Mouse (Mus musculus): ENCODE data around the gene Alpl. TPM values are rescaled to one million over a fixed set of nuclear protein-coding genes. Genes with fewer than 3 reads are reported as not detected.

Alpl gene
- polyA plus RNA-seq, 1 experiment from 2014 or later: 2.0 TPM

GRCm38 (mm10) chr4:137823542-137823941, 27.4 kb upstream of the Alpl start:
- in situ Hi-C loops (cut with MboI; ENCODE audit: low pct_unique_long_range_greater_than_20kb): no loop called here
- ChIA-PET POLR2A (interaction anchor here (0.7 kb wide), 1 partner anchor 19 kb away, joined by 8 read pairs; no protein-coding TSS in a partner anchor), CTCF (no interaction called here)
- no peaks in the 10 kb centered on the region for H3K27me3 ChIP-seq
- TF ChIP-seq CTCF (IDR thresholded peaks at IDR 0.05): no peak
- DNase-seq (ENCODE audit: low read depth, low spot score) (no peak), ATAC-seq (no peak)

GRCm38 (mm10) chr4:137822537-137822936, 26.4 kb upstream of the Alpl start:
- no peak for DNase-seq (ENCODE audit: low read depth, low spot score)
- no peaks in the 10 kb centered on the region for H3K27me3 ChIP-seq
- ChIA-PET POLR2A (no interaction called here), CTCF (no interaction called here)
- no peak for TF ChIP-seq CTCF (IDR thresholded peaks at IDR 0.05)
- in situ Hi-C loops (cut with MboI; ENCODE audit: low pct_unique_long_range_greater_than_20kb): no loop called here
- no peak for ATAC-seq

DNA sequence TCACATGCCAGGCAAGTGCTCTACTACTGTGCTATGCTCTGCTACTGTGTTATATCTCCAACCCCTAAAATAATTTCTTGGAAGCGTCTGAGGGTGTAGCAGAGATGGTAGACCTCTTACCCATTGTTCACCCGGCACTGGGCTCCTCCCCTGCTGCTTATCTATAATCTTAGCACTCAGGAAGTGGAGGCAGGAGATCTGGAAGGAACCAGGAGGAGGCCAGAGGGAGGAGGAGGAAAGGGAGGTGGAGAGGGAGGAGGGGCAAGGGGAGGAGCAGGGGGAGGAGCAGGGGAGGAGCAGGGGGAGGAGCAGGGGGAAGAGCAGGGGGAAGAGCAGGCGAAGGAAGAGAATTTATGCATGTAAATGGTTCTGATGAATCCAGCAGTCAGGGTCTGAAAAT, 24.5 kb upstream of the Alpl start:
- in situ Hi-C loops (cut with MboI; ENCODE audit: low pct_unique_long_range_greater_than_20kb): no loop called here
- ATAC-seq: no peak
- TF ChIP-seq CTCF (IDR thresholded peaks at IDR 0.05): no peak
- ChIA-PET CTCF (no interaction called here), POLR2A (no interaction called here)
- H3K27me3 ChIP-seq: no peaks in the 10 kb centered on the region
- no peak for DNase-seq (ENCODE audit: low read depth, low spot score)

- CTCF ChIA-PET: no interaction called here
- DNase-seq (ENCODE audit: low read depth, low spot score): no peak
- H3K27me3 ChIP-seq: no peaks in the 10 kb centered on the region
- TF ChIP-seq CTCF (IDR thresholded peaks at IDR 0.05): no peak
- POLR2A ChIA-PET: no interaction called here
- ATAC-seq: no peak
- in situ Hi-C loops (cut with MboI; ENCODE audit: low pct_unique_long_range_greater_than_20kb): no loop called here
Observed at GRCm38 (mm10) chr4:137819487-137819886, 23.3 kb upstream of the Alpl start.

GRCm38 (mm10) chr4:137818341-137818740, 22.2 kb upstream of the Alpl start:
- ATAC-seq: no peak
- in situ Hi-C loops (cut with MboI; ENCODE audit: low pct_unique_long_range_greater_than_20kb): no loop called here
- no peak for DNase-seq (ENCODE audit: low read depth, low spot score)
- CTCF ChIA-PET: no interaction called here
- no peak for TF ChIP-seq CTCF (IDR thresholded peaks at IDR 0.05)
- H3K27me3 ChIP-seq: no peaks in the 10 kb centered on the region
- POLR2A ChIA-PET: no interaction called here

DNA sequence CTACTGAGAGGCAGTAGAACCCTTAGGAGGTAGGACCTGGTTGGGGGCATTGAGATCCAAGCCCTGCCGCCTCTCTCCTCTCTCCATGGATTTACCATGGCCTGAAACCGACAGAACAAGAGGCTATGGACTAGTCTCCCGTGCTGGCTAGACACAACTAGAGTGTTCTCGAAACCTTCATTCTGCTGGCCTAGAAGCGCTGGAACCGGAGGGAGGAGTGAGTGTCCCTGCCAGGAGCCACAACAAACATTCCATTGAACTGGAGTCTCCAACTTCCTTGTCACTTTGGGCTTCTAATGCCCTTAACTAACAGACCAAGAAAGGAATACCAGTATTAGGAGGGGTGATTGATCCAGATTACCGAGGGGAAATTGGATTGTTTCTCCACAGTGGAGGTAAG, 20.0 kb upstream of the Alpl start:
- DNase-seq (ENCODE audit: low read depth, low spot score): no peak
- ATAC-seq: no peak
- in situ Hi-C loops (cut with MboI; ENCODE audit: low pct_unique_long_range_greater_than_20kb): no loop called here
- no peak for TF ChIP-seq CTCF (IDR thresholded peaks at IDR 0.05)
- no peaks in the 10 kb centered on the region for H3K27me3 ChIP-seq
- POLR2A ChIA-PET: interaction anchor here (1.1 kb wide), 1 partner anchor 62 kb away, joined by 3 read pairs; no protein-coding TSS in a partner anchor
- CTCF ChIA-PET: no interaction called here

GRCm38 (mm10) chr4:137815473-137815872, 19.3 kb upstream of the Alpl start:
- no peaks in the 10 kb centered on the region for H3K27me3 ChIP-seq
- DNase-seq (ENCODE audit: low read depth, low spot score): no peak
- CTCF ChIA-PET: no interaction called here
- in situ Hi-C loops (cut with MboI; ENCODE audit: low pct_unique_long_range_greater_than_20kb): no loop called here
- no peak for TF ChIP-seq CTCF (IDR thresholded peaks at IDR 0.05)
- no peak for ATAC-seq
- POLR2A ChIA-PET: interaction anchor here (0.6 kb wide), 1 partner anchor 119 kb away, joined by 3 read pairs; no protein-coding TSS in a partner anchor

- ChIA-PET CTCF (no interaction called here), POLR2A (no interaction called here)
- no peak for TF ChIP-seq CTCF (IDR thresholded peaks at IDR 0.05)
- in situ Hi-C loops (cut with MboI; ENCODE audit: low pct_unique_long_range_greater_than_20kb): no loop called here
- no peaks in the 10 kb centered on the region for H3K27me3 ChIP-seq
- ATAC-seq (no peak), DNase-seq (ENCODE audit: low read depth, low spot score) (no peak)
Observed at GRCm38 (mm10) chr4:137814140-137814539, 18.0 kb upstream of the Alpl start.

GRCm38 (mm10) chr4:137812946-137813708, 16.9 kb upstream of the Alpl start:
- TF ChIP-seq CTCF (IDR thresholded peaks at IDR 0.05): no peak
- POLR2A ChIA-PET: no interaction called here
- CTCF ChIA-PET: no interaction called here
- no peak for DNase-seq (ENCODE audit: low read depth, low spot score)
- ATAC-seq: no peak
- no peaks in the 10 kb centered on the region for H3K27me3 ChIP-seq
- in situ Hi-C loops (cut with MboI; ENCODE audit: low pct_unique_long_range_greater_than_20kb): no loop called here

DNA sequence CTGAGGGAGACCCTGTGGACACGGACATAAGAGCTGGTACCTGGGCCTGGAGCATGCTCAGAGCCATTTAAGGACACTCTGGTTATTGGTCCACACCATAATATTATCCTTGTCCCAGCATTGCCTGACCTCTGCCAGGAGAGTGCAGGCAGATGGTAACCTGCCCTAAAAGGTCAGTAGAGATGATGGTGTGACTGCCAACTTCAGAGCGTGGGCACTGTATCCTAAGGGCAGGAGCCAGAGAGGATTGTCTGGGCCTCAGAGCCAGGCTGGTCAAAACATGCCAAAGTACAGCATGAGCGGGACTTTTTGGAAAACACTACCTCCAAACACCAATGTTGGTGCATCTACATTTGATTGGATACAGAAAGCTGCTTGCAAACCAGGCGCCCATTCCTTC, 13.8 kb upstream of the Alpl start:
- DNase-seq (ENCODE audit: low read depth, low spot score): no peak
- POLR2A ChIA-PET: no interaction called here
- in situ Hi-C loops (cut with MboI; ENCODE audit: low pct_unique_long_range_greater_than_20kb): no loop called here
- H3K27me3 ChIP-seq: no peaks in the 10 kb centered on the region
- no peak for TF ChIP-seq CTCF (IDR thresholded peaks at IDR 0.05)
- ATAC-seq: no peak
- CTCF ChIA-PET: no interaction called here

DNA sequence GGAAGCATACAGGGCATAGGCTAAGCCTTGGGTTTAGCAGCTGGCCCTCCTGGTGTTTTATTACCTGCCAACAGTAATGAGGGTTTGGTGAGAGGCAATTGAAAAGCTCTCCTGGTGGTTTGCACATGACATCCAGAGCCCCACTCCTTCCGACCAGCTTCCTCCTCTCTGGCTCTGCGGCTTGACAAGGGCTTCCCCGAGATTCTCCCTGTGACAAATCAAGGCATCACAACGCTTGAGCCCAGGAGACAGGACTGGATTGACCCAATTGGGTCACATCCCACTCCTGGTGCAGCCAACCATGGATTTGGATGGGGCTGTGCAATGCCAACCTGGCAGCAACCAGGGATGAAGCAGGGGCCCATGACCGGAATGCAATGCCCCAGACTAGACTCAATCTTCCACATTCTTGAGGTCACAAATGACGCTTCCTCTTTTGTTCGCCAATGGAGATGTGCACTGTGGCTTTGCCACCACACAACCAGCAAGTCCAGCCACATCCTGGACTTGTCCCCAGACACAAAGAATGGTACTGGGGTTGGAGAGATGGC, 11.2 kb upstream of the Alpl start:
- in situ Hi-C loops (cut with MboI; ENCODE audit: low pct_unique_long_range_greater_than_20kb): no loop called here
- CTCF ChIA-PET: interaction anchor here (2.4 kb wide), 1 partner anchor 78 kb away, joined by 7 read pairs; no protein-coding TSS in a partner anchor
- DNase-seq (ENCODE audit: low read depth, low spot score): peak; percentile 50
- peak; percentile 60 for ATAC-seq
- POLR2A ChIA-PET: no interaction called here
- TF ChIP-seq CTCF (IDR thresholded peaks at IDR 0.05): no peak
- H3K27me3 ChIP-seq: no peaks in the 10 kb centered on the region

DNA sequence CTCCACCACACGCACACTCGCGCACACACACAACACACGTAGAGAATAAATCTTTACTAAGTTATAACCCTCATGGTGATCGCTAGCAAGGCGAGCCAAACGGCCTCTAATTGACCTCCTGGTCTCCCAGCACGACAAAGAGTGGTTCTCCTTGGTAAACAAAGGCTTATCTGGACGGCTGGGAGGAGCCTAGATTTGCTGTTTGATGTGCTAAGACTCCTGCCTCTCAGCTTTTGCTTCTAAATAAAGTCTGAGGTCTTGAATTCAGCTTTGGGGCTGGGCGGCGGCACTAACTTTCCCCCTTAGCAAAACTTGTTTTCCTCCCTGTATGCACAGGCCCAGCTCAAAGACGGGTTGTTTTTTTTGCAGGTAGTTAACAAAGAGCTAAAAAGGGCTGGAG, 5.0 kb upstream of the Alpl start:
- no peaks in the 10 kb centered on the region for H3K27me3 ChIP-seq
- ChIA-PET POLR2A (no interaction called here), CTCF (no interaction called here)
- DNase-seq (ENCODE audit: low read depth, low spot score) (no peak), ATAC-seq (no peak)
- in situ Hi-C loops (cut with MboI; ENCODE audit: low pct_unique_long_range_greater_than_20kb): no loop called here
- no peak for TF ChIP-seq CTCF (IDR thresholded peaks at IDR 0.05)
